Mouse (Mus musculus) limb, embryonic 11.5 days (tissue): Measurements from ENCODE around the gene Gm19426. TPM values are rescaled to one million over a fixed set of nuclear protein-coding genes. Genes with fewer than 3 reads are reported as not detected.

Source experiments
- ATAC-seq: fragments of 200-750 bp; cut with Nextera tagmentation; 2 replicates; pipeline ENCODE4 v1.8.0; 2017; ENCODE audit warnings: low read depth; ENCODE audit not compliant: insufficient number of reproducible peaks, low FRiP score, low TSS enrichment
- DNase-seq: peaks from one replicate; pipeline ENCODE4 v3.0.0-alpha.2; 2015; ENCODE audit warnings: low spot score
- H3K27ac ChIP-seq: fragments of 300-500 bp; sonication (generic); replicated peaks from 2 replicates; pipeline ENCODE4 v1.5.1; 2014; ENCODE audit warnings: low read depth, mild to moderate bottlenecking, low read length
- H3K27me3 ChIP-seq: fragments of 300-500 bp; sonication (generic); 2 replicates; pipeline ENCODE4 v1.6.1; 2014; ENCODE audit warnings: mild to moderate bottlenecking, low read length, mixed read lengths; ENCODE audit not compliant: control insufficient read depth, insufficient read depth
- H3K36me3 ChIP-seq: fragments of 300-500 bp; sonication (generic); 2 replicates; pipeline ENCODE4 v1.6.1; 2014; ENCODE audit warnings: mild to moderate bottlenecking, low read length, moderate library complexity, mixed read lengths; ENCODE audit not compliant: control insufficient read depth, insufficient read depth
- H3K4me1 ChIP-seq: fragments of 300-500 bp; sonication (generic); 2 replicates; pipeline ENCODE4 v1.6.1; 2014; ENCODE audit warnings: low read length, mixed read lengths; ENCODE audit not compliant: control insufficient read depth, insufficient read depth
- H3K4me2 ChIP-seq: fragments of 300-500 bp; sonication (generic); 2 replicates; pipeline ENCODE4 v1.6.1; 2014; ENCODE audit warnings: low read depth, mild to moderate bottlenecking, moderate library complexity; ENCODE audit not compliant: severe bottlenecking
- H3K4me3 ChIP-seq: fragments of 300-500 bp; sonication (generic); 2 replicates; pipeline ENCODE4 v1.5.1; 2014; ENCODE audit warnings: low read depth, low read length
- H3K9ac ChIP-seq: fragments of 300-500 bp; sonication (generic); 2 replicates; pipeline ENCODE4 v1.6.1; 2014; ENCODE audit warnings: mild to moderate bottlenecking, low read length
- H3K9me3 ChIP-seq: fragments of 300-500 bp; sonication (generic); 2 replicates; pipeline ENCODE4 v1.6.1; 2016; ENCODE audit warnings: low read length; ENCODE audit not compliant: control insufficient read depth
- WGBS: fragments of 180-500 bp; shearing (Covaris S2); extraction: QIAGEN DNeasy Blood & Tissue Kit; methylation state at CpG from one replicate; pipeline ENCODE4 v1.1.7; 2014; 5-methylcytosine and 5-hydroxymethylcytosine counted together
- polyA plus RNA-seq: library from polyadenylated mRNA; unstranded; fragments of >200 nt; fragmentation: Nextera tagmentation; extraction: Ambion mirVana; gene quantifications from 2 replicates; pipeline ENCODE4 v1.2.1, GENCODE M21; 2014

Gene Gm19426
- polyA plus RNA-seq, 1 experiment from 2014 or later: 6.1 TPM

- H3K36me3 ChIP-seq: peaks cover 2% of the 10 kb centered on the region; the same call in 1 of the 2 replicates
- peak overlapping the region; percentile 53 for H3K4me2 ChIP-seq
- H3K4me1 ChIP-seq: 0 out of 2 replicates have a peak, but pooled peaks cover 3% of the 10 kb centered on the region
- H3K4me3 ChIP-seq: peak overlapping the region; percentile 90
- WGBS: 3% methylated on average over 24 of the region's 26 CpGs
- ATAC-seq (peak; percentile 19), DNase-seq (no peak)
- H3K27ac ChIP-seq: peak overlapping the region; percentile 96
- H3K27me3 ChIP-seq: no peaks in the 10 kb centered on the region
- H3K9ac ChIP-seq: peak overlapping the region; percentile 86
- no peaks in the 10 kb centered on the region for H3K9me3 ChIP-seq
Observed at GRCm38 (mm10) chr2:84714422-84714810, 29.0 kb downstream of the Gm19426 start.

- no peak overlapping the region for H3K27ac ChIP-seq
- H3K36me3 ChIP-seq: peaks cover 5% of the 10 kb centered on the region; the same call in 1 of the 2 replicates
- 0 out of 2 replicates have a peak, but pooled peaks cover 3% of the 10 kb centered on the region for H3K4me1 ChIP-seq
- no peaks in the 10 kb centered on the region for H3K27me3 ChIP-seq
- H3K9me3 ChIP-seq: no peaks in the 10 kb centered on the region
- H3K4me2 ChIP-seq: no peak overlapping the region
- DNase-seq (no peak), ATAC-seq (no peak)
- no peak overlapping the region for H3K9ac ChIP-seq
- 88% methylated on average over 2 of the region's 2 CpGs for WGBS
- H3K4me3 ChIP-seq: no peak overlapping the region
Observed at GRCm38 (mm10) chr2:84711898-84712297, 31.6 kb downstream of the Gm19426 start.

DNA sequence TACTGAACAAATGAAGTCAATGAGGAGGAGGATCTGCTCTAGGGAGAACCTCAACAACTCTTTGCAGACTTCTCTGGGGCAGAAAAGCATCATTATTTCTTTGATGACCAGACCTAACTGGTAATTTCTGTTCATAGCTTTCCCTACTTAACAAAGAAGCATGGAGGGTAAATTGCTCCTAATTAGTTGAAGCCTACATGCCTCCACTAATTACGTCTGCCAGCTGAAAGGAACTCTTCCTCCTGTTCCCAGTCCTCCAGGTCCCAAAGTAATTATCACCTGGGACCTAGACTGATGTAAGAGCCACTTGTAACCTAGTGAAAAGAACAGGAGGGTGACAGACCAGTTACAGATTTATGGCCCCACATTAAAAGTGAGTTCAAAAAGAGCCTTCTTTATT, 35.9 kb downstream of the Gm19426 start:
- no peak for ATAC-seq
- Histone ChIP-seq H3K4me1 (no peaks in the 10 kb centered on the region), H3K9ac (no peak overlapping the region), H3K4me3 (no peak overlapping the region), H3K9me3 (no peaks in the 10 kb centered on the region), H3K4me2 (no peak overlapping the region), H3K27ac (no peak overlapping the region), H3K36me3 (peaks cover 5% of the 10 kb centered on the region; the same call in 1 of the 2 replicates), H3K27me3 (no peaks in the 10 kb centered on the region)
- no peak for DNase-seq
- WGBS: 31% methylated on average over 1 of the region's 1 CpGs

DNA sequence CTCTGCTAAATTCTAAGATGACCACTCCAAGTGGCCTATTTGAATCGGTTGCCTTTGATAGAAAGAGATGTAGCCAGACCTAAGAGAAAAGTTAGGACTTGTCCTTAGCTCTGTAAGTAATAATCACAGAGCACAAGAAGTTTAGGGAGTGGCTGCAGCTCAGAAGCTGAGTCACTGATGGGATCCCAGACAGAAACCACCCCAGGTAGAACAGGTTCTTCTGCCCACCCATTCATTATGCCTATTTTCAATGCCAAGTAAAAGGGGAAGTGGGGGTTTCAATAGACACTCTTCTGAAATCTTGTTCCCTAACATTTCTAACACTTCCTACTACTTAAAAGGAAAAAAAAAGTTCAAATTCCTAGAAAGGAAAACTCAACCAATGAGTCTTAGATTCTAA, 38.2 kb downstream of the Gm19426 start:
- no peak overlapping the region for H3K4me3 ChIP-seq
- no peak overlapping the region for H3K4me2 ChIP-seq
- H3K27ac ChIP-seq: no peak overlapping the region
- 93% methylated on average over 1 of the region's 1 CpGs for WGBS
- no peak overlapping the region for H3K9ac ChIP-seq
- H3K4me1 ChIP-seq: no peaks in the 10 kb centered on the region
- H3K36me3 ChIP-seq: peaks cover 4% of the 10 kb centered on the region; the same call in 1 of the 2 replicates
- H3K27me3 ChIP-seq: no peaks in the 10 kb centered on the region
- DNase-seq (no peak), ATAC-seq (no peak)
- no peaks in the 10 kb centered on the region for H3K9me3 ChIP-seq

GRCm38 (mm10) chr2:84704329-84704728, 39.1 kb downstream of the Gm19426 start:
- DNase-seq: no peak
- Histone ChIP-seq H3K9ac (no peak overlapping the region), H3K36me3 (peaks cover 5% of the 10 kb centered on the region; the same call in 1 of the 2 replicates), H3K4me1 (no peaks in the 10 kb centered on the region), H3K4me3 (no peak overlapping the region), H3K9me3 (no peaks in the 10 kb centered on the region), H3K27me3 (no peaks in the 10 kb centered on the region), H3K4me2 (no peak overlapping the region), H3K27ac (no peak overlapping the region)
- ATAC-seq: no peak
- 81% methylated on average over 5 of the region's 5 CpGs for WGBS

GRCm38 (mm10) chr2:84703497-84703896, 40.0 kb downstream of the Gm19426 start:
- Histone ChIP-seq H3K27me3 (no peaks in the 10 kb centered on the region), H3K27ac (no peak overlapping the region), H3K4me1 (no peaks in the 10 kb centered on the region), H3K4me2 (no peak overlapping the region), H3K9me3 (no peaks in the 10 kb centered on the region), H3K4me3 (no peak overlapping the region), H3K36me3 (peaks cover 3% of the 10 kb centered on the region; the same call in 1 of the 2 replicates), H3K9ac (no peak overlapping the region)
- no peak for ATAC-seq
- no peak for DNase-seq
- 90% methylated on average over 1 of the region's 1 CpGs for WGBS

DNA sequence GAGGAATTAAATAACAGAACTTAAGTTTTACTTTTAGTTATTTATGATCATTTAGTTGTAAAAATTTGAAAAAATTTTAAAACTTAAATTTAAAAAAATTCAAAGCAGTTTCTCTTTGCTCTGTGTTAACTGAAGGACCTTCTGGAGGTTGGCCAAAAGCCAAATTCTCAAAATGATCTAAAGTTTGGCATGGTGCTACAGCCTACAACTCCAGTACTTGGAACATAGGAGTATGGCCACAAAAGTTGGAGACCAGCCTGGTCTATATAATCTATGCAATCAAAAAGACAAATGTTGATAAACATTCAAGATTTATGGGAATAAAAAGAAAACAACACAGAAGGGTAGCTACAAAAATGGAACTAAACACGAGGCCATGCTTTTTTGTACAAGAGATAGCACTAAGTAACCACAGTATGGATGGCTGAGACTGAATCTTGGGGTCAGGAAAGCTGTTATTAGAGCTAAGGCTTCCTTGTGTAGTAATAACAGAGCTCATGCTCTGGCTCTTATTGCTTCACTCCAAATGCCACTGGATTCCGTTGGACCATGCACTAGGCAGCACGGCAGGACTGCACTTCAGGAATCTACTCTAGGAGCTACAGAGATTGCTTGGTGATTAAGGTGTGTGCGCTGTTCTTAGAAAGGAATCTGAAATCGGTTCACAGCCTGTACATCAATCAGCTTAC, 48.3 kb downstream of the Gm19426 start:
- Histone ChIP-seq H3K9me3 (no peaks in the 10 kb centered on the region), H3K36me3 (peaks cover 25% of the 10 kb centered on the region), H3K9ac (no peak overlapping the region), H3K4me1 (no peaks in the 10 kb centered on the region), H3K4me3 (no peak overlapping the region), H3K27me3 (no peaks in the 10 kb centered on the region), H3K27ac (no peak overlapping the region), H3K4me2 (no peak overlapping the region)
- 93% methylated on average over 5 of the region's 5 CpGs for WGBS
- DNase-seq (no peak), ATAC-seq (no peak)
